Mouse (Mus musculus): ENCODE data around the gene Syngr3.

GRCm38 (mm10) chr17:24676877-24677276 lies 12.9 kb downstream of the Syngr3 start:
- TF ChIP-seq CTCF (IDR thresholded peaks at IDR 0.05; ENCODE audit: low read depth, low read length) (no peak), GATA1 (IDR thresholded peaks at IDR 0.05; ENCODE audit: borderline replicate concordance, low read length) (no peak)

Data from G1E (cell line).